Mouse (Mus musculus) G1E (cell line): ENCODE data around the gene Sbf2.

ENCODE experiments used
- CTCF ChIP-seq: IDR thresholded peaks from 2 replicates; pipeline ENCODE4 v1.5.1; 2012; ENCODE audit warnings: low read depth, low read length, inconsistent platforms, mixed read lengths
- GATA1 ChIP-seq: IDR thresholded peaks from 2 replicates; pipeline ENCODE4 v1.6.1; 2012; ENCODE audit warnings: borderline replicate concordance, low read length, inconsistent platforms, mixed read lengths
- POLR2AphosphoS5 ChIP-seq: IDR thresholded peaks from 2 replicates; pipeline ENCODE4 v1.6.1; 2012; ENCODE audit warnings: low read depth, low read length, inconsistent platforms; ENCODE audit not compliant: insufficient replicate concordance
- TAL1 ChIP-seq: conservative IDR thresholded peaks from 2 replicates; pipeline ENCODE4 v1.6.1; 2012; ENCODE audit warnings: low read depth, low read length, inconsistent platforms, mixed read lengths

GRCm38 (mm10) chr7:110636559-110636958 is 21.8 kb upstream of the Sbf2 start:
- TF ChIP-seq CTCF (no peak), TAL1 (no peak), GATA1 (no peak), POLR2AphosphoS5 (no peak)
